Mouse (Mus musculus) layer of hippocampus, adult 9-10 months (tissue): Measurements from ENCODE around the gene Smad9.
A peak's percentile ranks its signal among the peaks of the same experiment; 100 is the strongest.

ENCODE experiments used
- DNase-seq: peaks from one replicate; pipeline ENCODE4 v3.0.0; 2022; ENCODE audit warnings: low spot score

The Smad9 gene

GRCm38 (mm10) chr3:54809111-54809510, 53.7 kb downstream of the Smad9 start:
- no peak for DNase-seq

GRCm38 (mm10) chr3:54811616-54812015, 56.2 kb downstream of the Smad9 start:
- no peak for DNase-seq

- no peak for DNase-seq
Measured at GRCm38 (mm10) chr3:54813418-54813988, 58.1 kb downstream of the Smad9 start.

- no peak for DNase-seq
Measured at GRCm38 (mm10) chr3:54814622-54815021, 59.2 kb downstream of the Smad9 start.

- no peak for DNase-seq
Measured at GRCm38 (mm10) chr3:54815292-54815691, 59.9 kb downstream of the Smad9 start.

- DNase-seq, result no peak
Measured at GRCm38 (mm10) chr3:54822526-54822925, 67.1 kb downstream of the Smad9 start.

- DNase-seq, result no peak
Measured at GRCm38 (mm10) chr3:54832491-54832890, 77.1 kb downstream of the Smad9 start.

GRCm38 (mm10) chr3:54835421-54835820, 80.0 kb downstream of the Smad9 start:
- DNase-seq, result peak; percentile 58
